Mouse (Mus musculus) E14TG2a.4 (cell line): ENCODE data around the gene Tinag.

ENCODE experiments used
- H3K27me3 ChIP-seq: 2 replicates; pipeline ENCODE4 v1.6.1; 2014; ENCODE audit warnings: low read length, control low read depth; ENCODE audit not compliant: insufficient read depth
- H3K36me3 ChIP-seq: 2 replicates; pipeline ENCODE4 v1.6.1; 2014; ENCODE audit warnings: low read length, control low read depth; ENCODE audit not compliant: insufficient read depth
- H3K4me1 ChIP-seq: replicated peaks from 2 replicates; pipeline ENCODE4 v1.6.1; 2014; ENCODE audit warnings: low read depth, low read length, control low read depth
- H3K4me3 ChIP-seq: replicated peaks from 2 replicates; pipeline ENCODE4 v1.5.1; 2014; ENCODE audit warnings: mild to moderate bottlenecking, low read length
- H3K9me3 ChIP-seq: 2 replicates; pipeline ENCODE4 v1.6.1; 2014; ENCODE audit warnings: low read length, control low read depth
- CTCF ChIP-seq: conservative IDR thresholded peaks from 2 replicates; pipeline ENCODE4 v1.5.1; 2014; ENCODE audit warnings: low read length
- NANOG ChIP-seq: IDR thresholded peaks from 2 replicates; pipeline ENCODE4 v1.6.1; 2014; ENCODE audit warnings: borderline replicate concordance, low read length, mixed read lengths
- POU5F1 ChIP-seq: IDR thresholded peaks from 2 replicates; pipeline ENCODE4 v1.6.1; 2014; ENCODE audit warnings: low read length, borderline replicate concordance

The Tinag gene

GRCm38 (mm10) chr9:77032430-77033154 lies 13.0 kb downstream of the Tinag start:
- Histone ChIP-seq H3K4me1 (no peaks in the 10 kb centered on the region), H3K9me3 (no peaks in the 10 kb centered on the region), H3K36me3 (no peaks in the 10 kb centered on the region), H3K4me3 (no peak overlapping the region), H3K27me3 (no peaks in the 10 kb centered on the region)
- no peak for TF ChIP-seq CTCF
- TF ChIP-seq POU5F1: no peak
- TF ChIP-seq NANOG: no peak

DNA sequence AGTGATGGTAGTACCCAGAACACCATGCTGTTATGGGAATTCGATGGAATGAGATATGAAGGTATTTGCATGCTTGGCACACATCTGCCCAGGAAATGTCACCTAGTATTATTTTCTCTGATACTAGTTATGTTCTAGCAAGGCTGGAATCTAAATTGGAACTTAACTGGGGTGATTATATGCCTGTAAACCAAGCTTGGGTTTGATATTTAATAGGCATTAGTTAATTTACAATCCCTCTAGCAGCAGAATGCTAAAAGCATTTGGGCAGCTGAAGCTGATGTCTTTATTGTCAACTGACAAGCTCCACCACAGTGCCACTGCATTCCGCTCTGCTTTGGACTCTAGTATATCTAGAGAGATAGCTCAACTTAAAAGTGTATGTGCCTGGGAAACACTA lies 20.3 kb downstream of the Tinag start:
- Histone ChIP-seq H3K4me3 (no peak overlapping the region), H3K4me1 (no peaks in the 10 kb centered on the region), H3K9me3 (no peaks in the 10 kb centered on the region), H3K27me3 (no peaks in the 10 kb centered on the region), H3K36me3 (no peaks in the 10 kb centered on the region)
- TF ChIP-seq CTCF (no peak), POU5F1 (no peak), NANOG (no peak)

DNA sequence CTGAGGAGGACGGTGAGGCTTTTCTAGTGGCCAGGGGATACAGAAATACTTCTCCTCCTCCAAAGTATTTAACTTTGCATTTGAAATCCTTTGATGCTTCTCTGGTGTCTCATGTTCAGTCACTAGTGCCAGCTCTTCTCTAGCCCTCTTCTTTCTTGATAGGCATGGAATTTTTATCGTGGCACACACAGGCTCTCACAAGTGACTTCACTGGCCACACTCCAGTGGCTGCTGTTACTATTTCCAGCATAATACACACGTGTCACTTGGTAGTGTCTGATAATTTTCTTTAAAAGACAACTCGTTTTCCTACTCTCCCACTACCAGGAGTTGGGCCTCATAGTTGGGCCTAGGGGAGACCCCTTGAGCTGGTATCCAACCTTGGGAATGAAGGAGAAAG lies 26.7 kb downstream of the Tinag start:
- Histone ChIP-seq H3K9me3 (no peaks in the 10 kb centered on the region), H3K27me3 (no peaks in the 10 kb centered on the region), H3K4me1 (no peaks in the 10 kb centered on the region), H3K4me3 (no peak overlapping the region), H3K36me3 (no peaks in the 10 kb centered on the region)
- TF ChIP-seq POU5F1 (no peak), NANOG (no peak), CTCF (no peak)

- Histone ChIP-seq H3K9me3 (no peaks in the 10 kb centered on the region), H3K4me3 (no peak overlapping the region), H3K36me3 (no peaks in the 10 kb centered on the region), H3K27me3 (no peaks in the 10 kb centered on the region), H3K4me1 (no peaks in the 10 kb centered on the region)
- no peak for TF ChIP-seq POU5F1
- TF ChIP-seq CTCF: no peak
- TF ChIP-seq NANOG: no peak
Measured at GRCm38 (mm10) chr9:76996021-76996420, 49.6 kb downstream of the Tinag start.

GRCm38 (mm10) chr9:76989946-76990345 lies 55.6 kb downstream of the Tinag start:
- Histone ChIP-seq H3K4me1 (no peaks in the 10 kb centered on the region), H3K9me3 (no peaks in the 10 kb centered on the region), H3K4me3 (no peak overlapping the region), H3K36me3 (no peaks in the 10 kb centered on the region), H3K27me3 (no peaks in the 10 kb centered on the region)
- TF ChIP-seq NANOG: no peak
- TF ChIP-seq POU5F1: no peak
- TF ChIP-seq CTCF: no peak

DNA sequence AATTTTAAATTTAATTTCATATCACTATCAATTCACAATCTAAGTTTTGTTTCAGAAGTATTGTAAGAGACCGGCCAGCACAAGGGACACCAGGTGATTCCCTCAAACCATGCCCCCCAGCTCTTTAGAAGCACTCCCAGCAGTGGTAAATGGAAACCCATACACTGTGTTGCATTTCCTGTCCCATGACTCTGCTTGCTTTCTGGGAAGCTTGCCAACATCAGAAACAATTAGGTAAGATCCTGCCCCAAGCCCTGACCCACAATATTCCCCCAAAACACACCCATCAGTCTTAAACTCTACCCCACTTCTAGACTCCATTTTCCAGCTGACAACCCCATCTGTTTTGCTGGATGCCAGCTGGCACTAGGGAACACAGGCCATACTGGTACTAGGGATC lies 110.8 kb downstream of the Tinag start:
- H3K4me1 ChIP-seq: no peaks in the 10 kb centered on the region
- H3K27me3 ChIP-seq: no peaks in the 10 kb centered on the region
- TF ChIP-seq CTCF: no peak
- TF ChIP-seq NANOG: no peak
- no peak for TF ChIP-seq POU5F1
- H3K4me3 ChIP-seq: no peak overlapping the region
- H3K9me3 ChIP-seq: no peaks in the 10 kb centered on the region
- no peaks in the 10 kb centered on the region for H3K36me3 ChIP-seq

- H3K36me3 ChIP-seq: no peaks in the 10 kb centered on the region
- H3K4me3 ChIP-seq: no peak overlapping the region
- no peaks in the 10 kb centered on the region for H3K4me1 ChIP-seq
- no peaks in the 10 kb centered on the region for H3K9me3 ChIP-seq
- no peaks in the 10 kb centered on the region for H3K27me3 ChIP-seq
- TF ChIP-seq POU5F1 (no peak), CTCF (no peak), NANOG (no peak)
Measured at GRCm38 (mm10) chr9:76915093-76915661, 130.4 kb downstream of the Tinag start.
